Mouse (Mus musculus): Measurements from ENCODE around the gene Crygn.

The Crygn gene

DNA sequence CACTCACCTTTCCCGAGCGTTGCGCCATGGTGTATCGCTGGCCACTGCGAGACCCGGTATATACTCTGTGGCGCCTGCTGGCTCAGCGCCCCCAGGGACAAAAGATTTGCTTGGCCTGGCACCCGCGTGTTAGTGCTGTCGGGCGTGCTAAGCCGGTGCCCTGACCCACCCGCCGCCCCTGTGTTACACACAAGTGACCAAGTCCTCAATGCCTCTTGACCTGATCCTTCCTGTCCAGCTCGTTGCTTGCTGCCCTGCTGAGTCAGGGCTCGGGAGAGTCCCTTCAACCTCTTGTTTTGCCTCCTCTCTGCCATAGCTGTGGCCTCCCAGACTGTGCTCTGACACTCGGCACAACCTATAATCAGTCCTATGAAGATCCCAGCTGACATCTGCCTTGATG is at the start of gene Crygn:
TSS of gene Crygn (minus strand) at position 193 of the 400 bp plus-strand sequence.
- no peak for DNase-seq

DNA sequence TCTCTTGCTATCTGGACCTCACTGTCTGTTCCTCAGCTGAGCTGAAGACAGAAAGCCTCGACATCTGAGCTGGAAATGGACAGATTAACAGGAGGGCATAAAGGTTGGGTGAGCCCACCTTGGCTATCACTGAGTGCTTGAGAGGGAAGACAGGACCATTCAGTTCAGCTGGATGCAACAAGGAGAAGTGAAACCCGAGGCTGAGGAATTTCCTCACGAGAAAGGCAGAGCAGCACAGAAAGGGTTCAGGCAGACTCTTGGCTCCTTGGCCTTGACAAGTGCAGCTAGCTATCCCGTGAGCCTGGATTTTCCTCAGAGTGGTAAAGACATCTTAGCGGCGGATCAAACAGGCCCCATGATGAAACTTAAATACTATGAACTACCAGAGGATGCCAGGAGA is 47.4 kb upstream of the Crygn start:
- DNase-seq: no peak

DNA sequence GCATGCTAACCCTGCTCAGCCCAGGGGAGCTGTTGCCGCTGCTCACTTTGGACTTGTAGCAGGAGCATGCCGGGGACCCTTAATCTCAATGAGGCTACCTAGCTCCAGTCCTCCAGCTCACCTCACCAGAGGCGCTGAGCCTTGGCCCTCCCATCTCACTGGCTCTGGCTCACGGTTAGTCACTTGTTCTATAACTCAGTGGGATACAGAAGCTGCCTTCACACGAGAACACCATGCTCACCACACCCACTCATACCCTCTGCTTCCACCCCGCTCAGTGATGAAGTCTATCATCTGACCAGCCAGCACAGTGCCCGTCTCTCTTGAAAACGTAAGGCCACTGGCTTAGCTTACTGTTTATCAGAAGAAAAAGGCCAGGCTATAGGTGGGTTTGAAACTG is 46.9 kb upstream of the Crygn start:
- no peak for DNase-seq

DNA sequence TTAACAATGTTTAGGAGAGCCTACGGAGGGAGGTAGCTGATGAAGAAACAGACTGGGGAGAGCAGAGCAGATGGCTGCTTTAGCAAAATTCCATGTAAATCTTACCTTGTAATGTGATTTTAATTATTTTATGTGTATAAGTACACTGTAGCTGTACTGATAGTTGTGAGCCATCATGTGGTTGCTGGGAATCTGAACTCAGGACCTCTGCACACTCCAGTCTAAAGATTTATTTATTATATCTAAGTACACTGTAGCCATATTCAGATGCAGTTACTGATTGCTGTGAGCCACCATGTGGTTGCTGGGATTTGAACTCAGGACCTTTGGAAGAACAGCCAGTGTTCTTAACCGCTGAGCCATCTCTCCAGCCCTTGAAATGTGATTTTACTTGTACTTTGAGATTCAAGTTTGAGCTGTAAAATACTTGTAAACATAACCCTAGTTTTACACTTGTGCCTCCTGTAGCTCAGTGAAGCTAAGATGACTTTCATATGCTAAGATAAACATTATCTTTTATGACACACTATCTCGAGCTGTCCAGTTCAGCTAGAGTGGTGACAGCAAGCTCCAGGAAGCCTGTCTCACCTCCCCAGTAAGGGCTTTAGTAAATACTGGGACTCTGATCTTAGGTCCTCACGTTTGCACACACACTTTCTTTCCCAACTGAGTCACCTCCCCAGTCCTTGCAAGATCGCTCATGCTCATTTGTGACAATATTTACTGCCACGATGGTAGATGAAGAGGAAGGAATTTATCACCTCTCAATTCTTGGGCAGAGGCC is 44.2 kb upstream of the Crygn start:
- DNase-seq: no peak

DNA sequence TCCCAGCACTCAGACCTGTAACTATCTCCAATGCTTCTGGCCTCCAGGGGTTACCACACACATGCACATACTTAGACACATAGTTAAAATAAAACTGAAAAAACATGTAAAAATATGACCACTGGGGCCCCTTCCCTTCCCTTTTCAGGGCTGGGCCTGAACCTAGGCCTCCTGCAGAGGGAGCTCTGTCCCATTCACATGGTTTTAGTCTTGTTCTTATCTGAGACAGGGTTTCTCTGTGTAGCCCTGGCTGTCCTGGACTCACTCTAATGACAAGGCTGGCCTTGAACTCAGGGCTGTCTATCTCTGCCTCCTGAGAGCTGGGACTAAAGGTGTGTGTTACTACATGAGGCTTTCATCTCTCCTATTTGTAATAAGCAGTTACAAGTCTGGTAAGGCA is 42.6 kb upstream of the Crygn start:
- DNase-seq: no peak

DNA sequence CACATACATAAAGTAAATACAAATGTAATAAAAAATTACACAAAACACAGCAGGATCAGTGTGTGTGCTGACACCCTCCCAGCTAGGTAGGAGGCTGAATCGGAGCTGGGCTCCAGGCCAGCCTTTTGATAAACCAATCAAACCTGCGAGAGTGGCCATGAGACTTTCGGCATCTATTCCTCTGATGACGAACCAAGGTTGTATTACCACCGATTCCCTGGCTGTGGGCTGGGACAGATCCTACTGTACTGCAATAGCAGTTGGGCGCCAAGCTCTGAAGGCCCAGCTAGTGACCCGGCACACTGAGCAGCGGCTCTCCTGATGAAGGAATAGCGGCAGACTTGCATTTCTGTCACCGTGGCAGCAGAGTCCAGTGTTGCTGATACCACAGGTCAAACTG is 40.8 kb upstream of the Crygn start:
- no peak for DNase-seq

DNA sequence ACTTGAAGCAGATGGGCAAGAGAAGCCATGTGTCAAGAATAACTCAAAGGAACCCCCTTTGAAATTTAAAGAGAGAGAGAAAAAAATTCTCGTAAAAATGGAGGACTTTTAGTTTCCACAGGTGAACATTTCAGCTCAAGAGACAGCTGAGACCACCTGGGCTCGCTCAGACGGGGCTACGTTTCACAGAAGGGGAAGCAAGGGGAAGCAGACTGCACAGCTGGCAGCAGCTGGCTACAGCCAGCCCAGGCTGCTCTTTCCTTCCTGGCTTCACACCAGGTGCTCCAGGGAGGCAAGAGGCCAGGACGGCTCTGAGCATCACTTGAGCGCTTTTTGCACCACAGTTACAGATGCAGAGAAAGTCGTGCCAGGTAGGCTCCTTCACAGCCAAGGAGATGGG is 40.0 kb upstream of the Crygn start:
- no peak for DNase-seq

DNA sequence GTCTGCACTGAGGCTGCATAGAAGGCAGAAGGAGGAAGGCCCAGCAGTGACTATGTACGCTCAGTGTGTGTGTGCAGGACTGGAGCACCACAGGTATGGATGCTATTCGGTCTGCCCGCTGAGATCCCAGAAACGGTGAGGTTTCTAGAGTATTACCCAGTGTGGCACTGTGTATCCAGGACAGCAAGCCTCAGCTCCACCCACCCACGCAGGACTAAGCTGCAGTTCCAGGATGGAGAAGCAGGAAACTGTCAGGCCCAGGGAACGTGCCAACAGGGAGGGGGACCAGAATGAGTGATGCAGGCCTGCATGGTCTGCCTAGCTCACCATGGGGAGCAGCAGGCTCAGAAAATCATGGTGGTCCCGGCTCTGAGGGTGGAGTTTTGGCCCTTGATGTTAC is 35.2 kb upstream of the Crygn start:
- DNase-seq: no peak

DNA sequence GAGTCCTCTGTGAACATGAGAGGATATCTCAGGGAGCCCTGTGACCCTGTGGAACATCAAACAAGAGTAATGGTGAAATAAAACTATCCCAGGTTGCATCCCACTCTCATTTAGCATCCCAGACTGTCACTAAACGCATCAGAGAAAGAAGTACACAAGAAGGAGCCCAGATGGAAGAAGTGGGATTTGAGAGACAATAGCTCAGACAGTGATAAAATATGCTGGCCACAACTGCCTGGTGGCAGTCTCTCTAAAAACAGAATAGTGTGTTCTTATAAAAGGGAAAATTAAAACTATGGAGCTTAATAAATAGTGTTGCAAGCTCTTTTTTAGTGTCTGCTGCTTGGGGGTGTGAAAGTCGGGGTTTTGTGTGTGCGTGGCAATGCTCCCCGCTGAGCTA is 25.1 kb upstream of the Crygn start:
- DNase-seq: no peak

DNA sequence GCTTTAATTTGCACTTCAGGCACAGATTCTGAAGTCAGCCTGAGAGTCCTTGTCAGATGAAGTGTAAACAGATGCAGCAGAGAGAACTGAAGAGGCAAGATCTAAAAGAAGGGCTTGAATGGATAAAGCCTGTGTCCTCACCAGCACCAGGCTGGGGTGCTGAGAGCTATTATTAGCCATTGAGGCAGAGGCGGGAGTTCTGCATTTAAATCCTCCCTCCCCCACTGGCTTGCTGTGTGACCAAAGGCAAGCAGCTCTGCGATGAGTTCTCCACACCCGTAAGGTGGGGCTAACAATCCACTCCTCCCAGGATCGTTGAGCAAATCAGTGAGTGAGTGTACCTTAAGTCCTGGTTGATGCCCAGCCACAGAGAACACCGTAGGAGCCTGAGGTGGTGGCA is 23.2 kb upstream of the Crygn start:
- no peak for DNase-seq

DNA sequence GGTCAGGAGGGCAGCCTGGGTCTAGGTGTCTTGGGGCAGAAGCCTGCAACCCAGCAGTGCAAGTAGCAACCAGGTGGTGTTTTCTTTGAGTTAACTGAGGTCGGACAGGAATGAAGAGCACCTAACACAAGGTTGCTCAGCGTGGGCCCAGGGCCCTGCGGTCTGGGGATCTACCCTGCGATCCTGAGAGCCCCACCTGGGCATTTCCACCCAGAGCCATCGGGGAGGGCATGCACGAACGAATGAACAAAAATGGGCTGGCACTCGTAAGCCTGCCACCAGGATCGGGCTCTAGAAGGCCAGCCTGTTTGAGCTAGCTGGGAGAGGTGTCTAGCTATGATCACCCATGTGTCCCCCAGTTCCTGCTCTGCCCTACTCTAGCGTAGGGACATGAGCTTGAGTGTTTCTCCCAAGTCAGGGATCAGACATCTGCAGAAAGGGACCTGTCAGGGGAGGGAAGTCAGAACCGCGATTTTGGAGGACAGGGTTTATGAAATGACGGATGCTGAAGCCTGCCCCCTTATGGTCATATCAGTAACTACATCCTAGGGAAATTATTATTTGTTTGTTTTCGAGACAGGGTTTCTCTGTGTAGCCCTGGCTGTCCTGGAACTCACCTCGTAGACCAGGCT is 22.2 kb upstream of the Crygn start:
- peak in 1 of 2 experiments; percentile 51 for DNase-seq

DNA sequence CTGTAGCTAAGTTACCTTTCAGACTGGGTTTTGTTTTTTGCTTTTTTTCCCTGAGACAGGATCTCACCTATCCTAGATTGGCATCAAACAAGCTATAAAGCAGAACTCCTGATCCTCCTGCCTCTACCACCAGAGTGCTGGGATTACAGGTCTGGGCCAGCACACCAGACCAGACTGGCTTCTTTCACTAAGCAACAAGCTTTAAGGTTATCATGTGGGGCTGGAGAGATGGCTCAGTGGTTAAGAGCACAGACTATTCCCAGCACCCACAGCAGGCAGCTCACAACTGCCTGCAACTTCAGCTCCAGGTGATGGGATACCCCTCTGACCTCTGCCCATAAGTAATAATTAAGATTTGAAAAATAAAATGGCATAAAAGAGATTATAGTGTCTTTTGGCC is 21.5 kb upstream of the Crygn start:
- no peak for DNase-seq

DNA sequence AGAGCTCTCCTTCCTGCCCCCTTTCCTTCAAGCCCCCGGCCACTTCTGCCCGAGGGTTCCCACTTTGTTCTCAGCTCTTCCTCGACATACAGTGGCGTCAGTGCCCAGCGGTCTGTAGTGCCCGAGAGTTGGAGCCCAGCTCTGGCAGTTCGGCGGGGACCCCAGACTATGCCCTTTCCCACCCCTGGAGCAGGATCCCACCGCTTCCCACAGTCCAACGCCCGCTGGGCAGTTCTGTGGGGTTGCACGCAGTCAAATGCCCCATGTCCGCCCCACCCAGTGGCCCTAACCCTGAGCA is 21.0 kb upstream of the Crygn start:
- no peak for DNase-seq

DNA sequence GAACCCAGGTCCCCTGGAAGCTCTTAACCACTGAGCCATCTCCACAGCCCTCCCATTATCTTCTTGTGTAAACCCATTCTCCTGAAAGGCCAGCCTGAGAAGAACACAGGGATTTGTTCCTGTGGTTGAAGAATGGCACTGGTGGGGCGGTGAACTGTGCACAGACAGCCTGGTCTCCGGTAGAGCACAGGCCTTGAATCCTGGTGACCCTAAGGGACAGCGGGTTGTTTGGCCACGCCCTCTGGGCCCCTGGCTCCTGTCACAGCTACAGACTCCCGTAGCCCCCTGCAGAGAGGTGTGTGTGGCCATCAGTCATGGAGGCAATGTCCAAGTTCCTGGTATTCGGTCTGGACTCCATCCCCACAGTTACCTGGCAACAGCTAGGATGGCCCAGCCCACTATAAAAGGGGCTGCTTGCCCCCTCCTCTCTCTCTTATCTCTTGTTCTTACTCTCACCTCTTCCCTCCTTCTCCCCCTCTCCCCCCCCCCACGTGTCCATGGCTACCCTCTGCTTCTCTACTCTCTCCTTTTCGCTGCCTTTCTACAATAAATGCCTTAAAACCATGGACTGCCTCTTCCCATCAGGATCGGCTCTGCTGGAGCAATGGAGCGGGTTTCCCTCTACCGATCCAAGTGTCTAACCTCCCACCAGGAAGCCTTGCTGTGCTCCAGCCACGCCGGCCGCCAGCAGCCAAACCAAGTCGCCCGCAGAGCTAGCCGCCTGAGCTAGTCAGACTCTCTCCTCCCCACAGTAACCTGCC is 20.5 kb upstream of the Crygn start:
- DNase-seq: no peak

DNA sequence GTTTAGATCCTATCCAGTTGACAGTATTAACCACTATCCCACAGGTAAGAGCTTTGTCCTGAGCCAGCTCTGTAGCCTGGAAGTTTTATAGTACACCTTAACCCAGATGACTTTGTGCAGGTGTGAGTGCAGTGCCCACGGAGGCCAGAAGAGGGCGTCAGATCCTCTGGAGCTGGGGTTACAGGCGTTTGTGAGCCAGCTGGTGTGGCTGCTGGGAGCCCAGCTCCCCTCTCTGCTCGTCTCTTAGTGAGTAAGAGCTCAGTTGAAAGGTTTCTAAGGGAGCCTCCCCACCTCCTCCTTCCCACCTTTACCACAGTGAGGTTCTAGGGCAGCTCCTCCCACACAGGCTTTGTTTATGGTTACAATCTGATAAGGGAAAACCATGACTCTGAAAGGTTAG is 18.9 kb upstream of the Crygn start:
- no peak for DNase-seq

DNA sequence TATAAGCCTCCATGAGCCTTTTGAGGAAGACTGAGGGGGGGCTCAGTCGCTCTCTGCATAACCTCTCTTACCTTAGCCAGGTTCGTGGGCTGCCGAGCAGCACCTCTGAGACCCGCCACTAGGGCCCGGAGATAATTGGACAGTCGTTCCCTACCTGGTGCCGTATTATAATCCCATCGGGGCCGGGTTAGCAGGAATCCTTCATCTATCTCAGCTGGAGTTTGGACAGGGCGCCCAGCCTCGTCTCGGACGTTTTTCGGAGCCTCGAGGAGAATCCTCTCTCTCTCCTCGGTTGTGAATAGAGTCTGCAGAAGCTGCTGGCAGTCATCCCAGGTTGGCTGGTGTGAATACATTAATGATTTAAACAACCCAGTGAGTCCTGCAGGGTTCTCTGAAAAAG is 16.7 kb upstream of the Crygn start:
- DNase-seq: peak in 1 of 2 experiments; percentile 8

DNA sequence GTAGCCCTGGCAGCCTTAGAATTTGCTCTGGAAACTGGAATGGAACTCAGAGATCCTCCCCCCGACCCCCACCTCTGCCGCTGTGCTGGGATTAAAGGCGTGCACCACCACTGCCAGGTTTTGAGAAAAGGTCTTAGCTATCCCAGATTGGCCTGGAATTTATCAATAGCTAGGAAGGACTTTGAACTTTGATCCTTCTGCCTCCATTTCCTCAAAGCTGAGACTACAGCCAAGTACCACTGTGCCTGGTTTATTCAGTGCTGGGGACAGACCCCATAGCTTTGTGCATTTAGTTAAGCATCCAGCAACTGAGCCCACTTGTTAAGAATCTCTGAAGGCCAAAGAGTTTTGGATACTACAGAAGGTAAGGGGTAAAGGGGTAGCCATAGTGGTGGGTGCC is 877 bp downstream of the Crygn start:
- DNase-seq: no peak

DNA sequence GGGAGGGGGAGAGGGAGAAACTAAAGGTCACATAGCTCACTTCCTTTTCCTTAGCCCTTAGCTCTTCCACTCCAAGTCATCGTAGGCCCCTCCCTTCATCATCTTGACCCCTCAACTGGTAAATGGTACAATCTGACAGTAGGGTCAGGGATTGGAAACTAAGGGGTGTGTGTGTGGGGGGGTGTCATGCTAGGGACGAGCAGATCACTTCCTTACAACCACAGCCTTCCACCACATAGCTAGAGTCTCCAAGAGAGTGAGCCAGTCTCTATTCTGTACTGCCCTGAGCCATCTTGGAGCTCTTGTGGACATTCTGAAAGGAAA is 5.7 kb downstream of the Crygn start:
- no peak for DNase-seq

DNA sequence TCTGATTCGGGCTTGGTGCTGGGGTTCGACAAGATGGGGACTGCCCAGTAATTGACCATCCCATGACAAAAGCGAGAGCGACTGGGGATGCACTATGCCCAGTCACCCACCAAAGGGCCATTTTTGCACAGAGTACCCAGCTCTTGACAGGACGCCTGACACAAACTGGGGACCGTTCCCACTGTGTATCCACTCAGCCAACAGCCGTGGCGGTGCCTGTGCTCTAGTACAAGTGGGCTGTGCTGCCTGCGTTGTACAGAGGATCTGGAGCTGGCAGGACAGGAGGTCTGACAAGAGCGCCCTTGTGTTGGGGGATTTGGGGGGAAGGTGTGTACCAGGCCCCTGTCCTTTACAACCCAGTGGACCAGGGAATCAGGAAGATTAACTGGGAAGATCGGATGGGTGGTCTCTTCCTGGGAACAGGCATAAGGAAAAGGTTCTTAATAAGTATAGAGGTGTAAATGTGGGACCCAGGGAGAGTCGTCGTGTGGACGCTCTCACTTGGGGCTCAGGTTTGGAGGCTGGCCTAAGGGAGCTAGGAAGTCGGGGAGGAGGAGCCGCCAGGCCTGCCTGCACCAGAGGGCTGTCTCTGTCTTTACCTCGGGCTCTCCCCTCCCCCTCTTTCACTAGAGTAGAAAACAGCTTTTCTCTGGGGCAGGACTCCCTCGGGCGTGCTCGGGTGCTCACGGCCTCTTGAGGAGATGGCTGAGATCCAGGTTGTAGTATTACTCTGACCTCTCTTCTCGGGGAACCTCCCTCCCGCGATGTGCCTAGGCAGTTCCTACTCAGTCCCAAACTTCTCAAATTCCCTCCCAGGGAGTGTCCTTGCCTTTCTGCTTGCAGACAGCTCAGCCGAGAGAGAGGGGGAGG is 6.3 kb downstream of the Crygn start:
- DNase-seq: peak; percentile 32 to 34

DNA sequence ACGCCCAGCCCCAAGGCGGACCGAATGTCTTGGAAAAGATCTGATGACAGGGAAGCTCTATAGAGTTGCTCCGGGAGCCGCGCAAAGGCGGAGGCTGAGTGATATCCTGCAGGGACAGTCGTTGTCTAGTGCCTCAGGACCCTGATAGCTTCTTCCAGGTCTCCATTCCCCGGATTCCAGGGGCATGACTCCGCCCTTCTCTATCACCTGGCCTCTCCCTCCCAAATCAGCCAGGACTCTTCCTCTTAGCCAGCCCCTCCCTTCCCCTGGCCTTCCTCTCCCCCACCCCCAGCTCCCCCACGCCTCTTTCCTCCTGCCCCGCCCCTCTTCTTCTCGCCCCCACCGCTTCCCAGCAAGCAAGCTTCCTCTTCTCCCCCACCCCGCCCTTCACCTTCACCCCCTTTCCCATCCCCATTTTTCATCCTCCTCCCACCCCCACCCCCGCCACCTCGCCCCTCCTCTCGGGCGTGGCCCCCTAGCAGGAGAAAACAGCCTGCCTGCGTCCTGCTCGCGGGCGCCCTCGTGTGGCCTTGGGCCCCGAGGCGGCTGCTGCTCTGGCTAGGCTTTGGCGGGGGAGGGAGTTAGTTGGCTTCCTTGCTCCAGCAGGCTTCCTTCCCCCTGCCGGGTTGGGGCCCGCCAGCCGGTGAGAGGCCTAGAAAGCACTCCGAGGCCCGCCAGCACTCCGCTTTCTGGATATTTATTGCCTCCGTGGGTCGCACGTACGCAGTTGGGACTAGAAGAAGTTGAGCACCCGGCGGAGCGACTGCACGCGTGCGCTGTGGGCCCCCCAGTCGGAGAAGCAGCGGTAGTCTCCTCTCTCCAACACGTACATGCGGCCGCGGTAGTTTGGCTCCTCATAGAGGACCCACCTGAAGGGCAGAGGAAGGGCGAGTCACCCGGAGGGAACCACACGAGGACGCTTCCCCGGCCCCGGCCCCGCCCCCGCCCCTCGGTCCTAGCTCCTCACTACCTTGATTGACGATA is 7.2 kb downstream of the Crygn start:
- peak; percentile 86 to 91 for DNase-seq

DNA sequence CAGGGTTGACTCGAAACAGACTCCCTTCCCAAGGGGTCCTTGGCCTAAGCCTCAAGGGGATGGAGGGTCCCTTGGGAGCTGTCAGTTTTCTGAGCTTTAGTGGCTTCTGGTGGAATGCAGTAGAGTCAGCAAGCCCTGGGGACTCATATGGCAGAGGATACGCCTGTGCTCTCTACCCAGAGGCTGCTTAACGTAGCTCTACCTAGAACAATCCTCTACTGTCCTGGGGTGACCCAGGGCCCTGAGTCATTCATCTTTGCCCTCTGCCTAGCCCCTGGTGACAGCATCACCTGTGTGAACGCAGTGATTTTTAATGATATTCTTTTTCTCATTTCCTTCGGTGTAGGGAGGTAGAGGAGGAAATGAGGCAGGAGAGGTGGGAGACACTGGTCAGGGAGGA is 8.1 kb downstream of the Crygn start:
- no peak for DNase-seq

DNA sequence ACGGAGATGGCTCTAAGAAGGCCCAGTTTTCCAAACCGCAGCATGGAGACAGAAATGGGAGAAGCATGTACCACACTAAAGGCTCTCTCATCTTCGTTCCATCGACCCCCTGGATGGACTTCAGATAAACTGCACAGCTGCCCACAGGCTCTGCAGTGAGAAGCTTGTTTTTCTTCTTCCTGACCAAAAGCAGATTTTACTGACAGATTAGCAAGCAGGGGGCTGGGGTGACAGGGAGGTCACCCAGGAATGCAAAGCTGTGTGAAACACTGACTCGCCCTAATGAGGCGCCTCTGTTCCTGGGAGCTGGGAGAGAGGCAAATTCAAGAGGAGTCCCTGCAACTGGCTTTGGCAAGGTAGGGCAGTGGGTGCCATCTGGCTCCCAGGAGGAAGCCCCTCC is 10.3 kb downstream of the Crygn start:
- DNase-seq: no peak
